Comparison of ENCODE assay signal across 14 mouse cellular contexts in the genomic region with DNA sequence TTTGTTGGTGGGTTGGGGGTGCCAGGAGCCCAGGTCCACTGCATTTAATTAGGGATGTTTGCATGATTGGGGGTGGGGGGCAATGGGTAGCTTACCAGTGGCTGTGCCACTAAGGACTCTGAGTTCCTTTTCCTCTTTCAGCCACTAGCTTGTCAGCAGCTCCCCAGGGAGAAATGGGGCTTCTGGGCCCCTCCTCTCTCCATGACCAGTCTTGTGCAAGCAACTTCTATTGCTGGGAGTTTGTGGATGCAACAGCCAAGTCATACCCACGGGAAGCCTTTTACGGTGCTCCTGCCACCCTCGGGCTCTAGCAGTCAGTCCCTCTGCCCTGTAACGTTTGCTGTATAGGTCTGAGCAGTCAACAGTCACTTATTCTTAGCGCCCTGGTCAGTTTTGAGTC. TPM values are rescaled to one million over a fixed set of nuclear protein-coding genes. Genes with fewer than 3 reads are reported as not detected.
DNase-seq lines count a peak whose midpoint lies in the region; ATAC-seq and TF ChIP-seq lines count a peak whose summit lies in the region.
"Had no signal": no experiment of that assay in that cellular context is flagged by ENCODE, and none has a peak within 500 bp of the region (broad histone marks: within the 10 kb centered on the region; RNA-seq: fewer than 3 reads in every experiment).

No protein-coding gene starts in this region.

- H3K4me3 ChIP-seq in kidney, embryonic 15.5 days (replicated peaks), result no peak overlapping the region
- H3K4me3 ChIP-seq in CH12.LX (replicated peaks in 1 of 3; ENCODE audit: low read depth in 2 of 3, low read length in 2 of 3, poor library complexity in 1 of 3), result no peak overlapping the region
- no peak overlapping the region for H3K4me3 ChIP-seq in cerebellum, adult 2 months (replicated peaks; ENCODE audit: insufficient read depth, low read depth, low read length)
- H3K4me3 ChIP-seq: limb, embryonic 15.5 days; midbrain, embryonic 10.5 days had no signal

- 62% methylated on average over 5 of the region's 5 CpGs for WGBS in kidney, embryonic 15.5 days
- WGBS in cerebellum, adult 2 months, result 32% methylated on average over 5 of the region's 5 CpGs

- no peaks in the 10 kb centered on the region for H3K9me3 ChIP-seq in kidney, embryonic 15.5 days (replicated peaks)
- H3K9me3 ChIP-seq in CH12.LX (replicated peaks; ENCODE audit: low read length), result no peaks in the 10 kb centered on the region
- H3K9me3 ChIP-seq: G1E; limb, embryonic 15.5 days; midbrain, embryonic 10.5 days had no signal

- no peaks in the 10 kb centered on the region for H3K36me3 ChIP-seq in kidney, embryonic 15.5 days
- H3K36me3 ChIP-seq in CH12.LX (replicated peaks in 1 of 2; ENCODE audit: control insufficient read depth in 1 of 2, insufficient read depth in 1 of 2, low read length in 1 of 2), result peaks cover 0 to 3% of the 10 kb centered on the region in 2 experiments
- H3K36me3 ChIP-seq: G1E; limb, embryonic 15.5 days; midbrain, embryonic 10.5 days had no signal

- no peak overlapping the region for H3K4me2 ChIP-seq in kidney, embryonic 15.5 days
- no peak overlapping the region for H3K4me2 ChIP-seq in CH12.LX (ENCODE audit: insufficient read depth, low read depth, poor library complexity, severe bottlenecking)
- H3K4me2 ChIP-seq: limb, embryonic 15.5 days had no signal

- no peak for TF ChIP-seq POLR2A in CH12.LX (IDR thresholded peaks at IDR 0.05; ENCODE audit: low read depth, low read length)
- TF ChIP-seq POLR2A in cerebellum, adult 2 months (IDR thresholded peaks at IDR 0.05; ENCODE audit: borderline replicate concordance, insufficient read depth, low read length), result no peak

- H3K4me1 ChIP-seq in kidney, embryonic 15.5 days, result peaks cover 49% of the 10 kb centered on the region
- H3K4me1 ChIP-seq in CH12.LX (ENCODE audit: control insufficient read depth in 1 of 2, insufficient read depth in 2 of 2), result peaks cover 23 to 75% of the 10 kb centered on the region in 2 experiments
- H3K4me1 ChIP-seq in cerebellum, adult 2 months (ENCODE audit: control insufficient read depth, insufficient read depth, low read length), result peaks cover 27% of the 10 kb centered on the region

- H3K27ac ChIP-seq in kidney, embryonic 15.5 days, result 0 out of 2 replicates have a peak overlapping the region, but pooled peaks have one; percentile 24
- no peak overlapping the region for H3K27ac ChIP-seq in CH12.LX (ENCODE audit: insufficient read depth, low read depth)
- no peak overlapping the region for H3K27ac ChIP-seq in cerebellum, adult 2 months (ENCODE audit: insufficient read depth, low read length)
- H3K27ac ChIP-seq: limb, embryonic 15.5 days; midbrain, embryonic 10.5 days had no signal

- peaks cover 68% of the 10 kb centered on the region for H3K79me2 ChIP-seq in CH12.LX (replicated peaks; ENCODE audit: control insufficient read depth, extremely low read depth, insufficient read depth, poor library complexity, severe bottlenecking)

- TF ChIP-seq RAD21 in CH12.LX (IDR thresholded peaks at IDR 0.05; ENCODE audit: low read depth, low read length), result no peak

- peak; percentile 56 for DNase-seq in adrenal gland, postnatal 10 days
- DNase-seq in adrenal gland, adult 8-10 months, result no peak
- no peak for DNase-seq in kidney, postnatal 36 days
- peak; percentile 65 for DNase-seq in CH12.LX (ENCODE audit: extremely low read depth)
- peak; percentile 34 to 40 for DNase-seq in heart, postnatal 14 days
- DNase-seq in cerebellum, adult 2 months, result no peak
- no peak for DNase-seq in frontal cortex, postnatal 10 days (ENCODE audit: low spot score in 2 of 2)
- DNase-seq: cerebellum, adult 9-11 months; kidney, adult 9 months had no signal

- TF ChIP-seq CTCF in CH12.LX (conservative IDR thresholded peaks at IDR 0.05 in 1 of 2, IDR thresholded peaks at IDR 0.05 in 1 of 2; ENCODE audit: low read depth in 2 of 2, low read length in 2 of 2), result no peak
- TF ChIP-seq CTCF in cerebellum, adult 2 months (IDR thresholded peaks at IDR 0.05; ENCODE audit: borderline replicate concordance, insufficient read depth, low read depth, low read length), result no peak

- in situ Hi-C loops in CH12.LX (cut with MboI; ENCODE audit: low pct_ligation_motif_present, low pct_unique_long_range_greater_than_20kb, low sequenced_read_pairs), result no loop called here

- intact Hi-C loops in heart, postnatal 14 days (cut with DNase I), result loop anchor here (5.0 kb wide), 1 partner anchor 68 kb away; no protein-coding TSS in a partner anchor

- no peak for ATAC-seq in kidney, embryonic 15.5 days (replicated peaks; ENCODE audit: low FRiP score)
- ATAC-seq: forebrain, embryonic 16.5 days had no signal

- dilution Hi-C loops in CH12.LX (cut with MboI; ENCODE audit: extremely low pct_ligation_motif_present, extremely low pct_unique_long_range_greater_than_20kb, low sequenced_read_pairs), result no loop called here

- TF ChIP-seq EP300 in CH12.LX (IDR thresholded peaks at IDR 0.05; ENCODE audit: low read length), result no peak

- H3K27me3 ChIP-seq in kidney, embryonic 15.5 days, result no peaks in the 10 kb centered on the region
- H3K27me3 ChIP-seq in CH12.LX (replicated peaks), result peaks cover 10% of the 10 kb centered on the region
- H3K27me3 ChIP-seq in cerebellum, adult 2 months (ENCODE audit: control insufficient read depth, insufficient read depth, low read length), result no peaks in the 10 kb centered on the region
- H3K27me3 ChIP-seq: limb, embryonic 15.5 days had no signal

- H3K9ac ChIP-seq in kidney, embryonic 15.5 days, result no peak overlapping the region
- no peak overlapping the region for H3K9ac ChIP-seq in CH12.LX (ENCODE audit: insufficient read depth, low read depth)
- H3K9ac ChIP-seq: limb, embryonic 15.5 days had no signal

TF ChIP-seq in CH12.LX, 34 proteins besides CTCF, POLR2A, EP300 and RAD21:
- 0 out of 2 replicates have a peak, but pooled peaks have one; percentile 9 for TF ChIP-seq MEF2A (IDR thresholded peaks at IDR 0.05; ENCODE audit: borderline replicate concordance, low read depth, low read length)
- TF ChIP-seq MAZ (IDR thresholded peaks at IDR 0.05; ENCODE audit: low read depth, low read length), result peak; percentile 53; the same call in 1 of the 2 replicates
- TF ChIP-seq IRF4 (IDR thresholded peaks at IDR 0.05; ENCODE audit: low read depth, low read length), result peak; percentile 20; the same call in 1 of the 2 replicates
- TF ChIP-seq ETS1 (conservative IDR thresholded peaks at IDR 0.05; ENCODE audit: low read depth, low read length), result peak; percentile 20; the same call in 1 of the 2 replicates
- TF ChIP-seq JUN (IDR thresholded peaks at IDR 0.05; ENCODE audit: insufficient read depth, low read depth, low read length), result no peak

RNA-seq across cellular contexts. Expression of gene Itsn1, which starts 5.7 kb away (rescaled TPM):
- 10 to 100 TPM; 31.7 to 52.0 TPM for total RNA-seq in adrenal gland, postnatal 10 days (2021)
- total RNA-seq in adrenal gland, adult 8-10 months (2022), result 10 to 100 TPM; 43.3 to 68.5 (median 55.7) TPM
- 24.6 and 27.6 TPM in 2 replicates for polyA plus RNA-seq in kidney, embryonic 15.5 days (2015; fragmentation: Nextera tagmentation; extraction: Ambion mirVana)
- total RNA-seq in CH12.LX (2012; rRNA removed) (33.2 and 46.3 TPM in 2 replicates), CH12.LX (2014; rRNA removed) (32.5 and 35.9 TPM in 2 replicates)
- polyA plus RNA-seq in CH12.LX (2012; ENCODE audit: insufficient read length, low read depth), result 54.5 and 68.6 TPM in 2 replicates
- 10 to 100 TPM; 40.5 to 53.6 TPM for total RNA-seq in heart, postnatal 14 days (2021)
- polyA plus RNA-seq in cerebellum, adult 2 months (2012; rRNA removed), result 67.3 and 68.7 TPM in 2 replicates

RNA-seq across cellular contexts. Expression of gene Cryzl1, which starts 6.0 kb away (rescaled TPM):
- 10 to 100 TPM; 35.0 to 47.0 TPM for total RNA-seq in adrenal gland, postnatal 10 days (2021)
- 10 to 100 TPM; 49.9 to 75.8 (median 63.0) TPM for total RNA-seq in adrenal gland, adult 8-10 months (2022)
- 68.8 and 87.6 TPM in 2 replicates for polyA plus RNA-seq in kidney, embryonic 15.5 days (2015; fragmentation: Nextera tagmentation; extraction: Ambion mirVana)
- total RNA-seq in CH12.LX (2012; rRNA removed) (75.7 and 115 TPM in 2 replicates), CH12.LX (2014; rRNA removed) (111 and 125 TPM in 2 replicates)
- 105 and 126 TPM in 2 replicates for polyA plus RNA-seq in CH12.LX (2012; ENCODE audit: insufficient read length, low read depth)
- total RNA-seq in heart, postnatal 14 days (2021), result 10 to 100 TPM; 23.6 to 26.4 TPM
- polyA plus RNA-seq in cerebellum, adult 2 months (2012; rRNA removed), result 104 and 114 TPM in 2 replicates

RNA-seq across cellular contexts. Expression of gene Donson, which starts 46.2 kb away (rescaled TPM):
- 10 to 100 TPM in 1 of 2 experiments, 1 to 10 TPM in 1; 8.4 to 11.6 TPM for total RNA-seq in adrenal gland, postnatal 10 days (2021)
- 10 to 100 TPM in 1 of 4 experiments, 1 to 10 TPM in 3; 4.0 to 13.1 (median 7.2) TPM for total RNA-seq in adrenal gland, adult 8-10 months (2022)
- polyA plus RNA-seq in kidney, embryonic 15.5 days (2015; fragmentation: Nextera tagmentation; extraction: Ambion mirVana), result 21.0 and 21.8 TPM in 2 replicates
- 62.5 and 63.2 TPM in 2 replicates for total RNA-seq in CH12.LX (2012; rRNA removed)
- total RNA-seq in CH12.LX (2014; rRNA removed), result 63.9 and 71.5 TPM in 2 replicates
- polyA plus RNA-seq in CH12.LX (2012; ENCODE audit: insufficient read length, low read depth), result 47.6 and 51.9 TPM in 2 replicates
- 1 to 10 TPM; 3.3 to 6.4 TPM for total RNA-seq in heart, postnatal 14 days (2021)
- 28.0 and 29.6 TPM in 2 replicates for polyA plus RNA-seq in cerebellum, adult 2 months (2012; rRNA removed)

Comparison
In these comparisons a context has a peak if more than half of its experiments do, and no peak if none do; other contexts are left out.
1. DNase-seq: peak in adrenal gland, postnatal 10 days (single experiment), CH12.LX (single experiment) and heart, postnatal 14 days (2 of 2); none in adrenal gland, adult 8-10 months (single experiment), kidney, postnatal 36 days (0 of 2), cerebellum, adult 2 months (0 of 2) and frontal cortex, postnatal 10 days (0 of 2).
2. RNA of gene Donson, which starts 46.2 kb away (total RNA-seq): 62.5 to 71.5 TPM in CH12.LX; 8.4 to 11.6 TPM in adrenal gland, postnatal 10 days, 4.0 to 13.1 TPM in adrenal gland, adult 8-10 months and 3.3 to 6.4 TPM in heart, postnatal 14 days; every median in the first group is over 4 times any median in the second.